Mouse (Mus musculus) induced T-regulatory cell, adult 2 months (primary cell): ENCODE results near the gene Speer4f2.
"Not testable (repeated sequence)": the region's sequence is repeated elsewhere in the genome, so short reads cannot be mapped to it uniquely, and the experiment has no call there.

ENCODE experiments used
- DNase-seq: peaks from one replicate; pipeline ENCODE4 v3.0.0-alpha.2; 2012; ENCODE audit warnings: low read depth

Gene Speer4f2

DNA sequence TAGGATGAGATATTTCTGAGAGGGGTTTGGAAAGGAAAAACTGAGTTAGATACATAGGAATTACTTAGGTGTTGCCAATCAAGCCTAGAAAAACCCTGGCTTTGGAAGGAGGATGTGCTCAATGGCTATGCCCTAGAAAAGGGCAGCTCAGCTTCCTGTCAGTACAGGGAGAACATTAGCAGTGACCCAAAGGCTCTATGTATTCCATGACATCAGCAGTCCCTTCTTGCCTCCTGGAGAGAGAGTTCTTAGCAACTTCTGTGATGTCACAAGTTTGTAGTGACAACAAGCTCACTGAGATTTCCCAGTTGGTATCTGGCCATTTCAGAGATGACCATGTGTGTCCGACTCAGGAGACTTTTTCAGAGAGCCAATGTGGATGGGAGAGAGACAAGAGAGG lies at the start of gene Speer4f2:
Gene Speer4f2, plus strand, starts transcription at position 301 of the 400 bp plus-strand sequence.
- DNase-seq: not testable (repeated sequence)

- DNase-seq: no peak
Observed at GRCm38 (mm10) chr5:17328946-17329566, 43.9 kb upstream of the Speer4f2 start.

- no peak for DNase-seq
Observed at GRCm38 (mm10) chr5:17334836-17335235, 38.1 kb upstream of the Speer4f2 start.

DNA sequence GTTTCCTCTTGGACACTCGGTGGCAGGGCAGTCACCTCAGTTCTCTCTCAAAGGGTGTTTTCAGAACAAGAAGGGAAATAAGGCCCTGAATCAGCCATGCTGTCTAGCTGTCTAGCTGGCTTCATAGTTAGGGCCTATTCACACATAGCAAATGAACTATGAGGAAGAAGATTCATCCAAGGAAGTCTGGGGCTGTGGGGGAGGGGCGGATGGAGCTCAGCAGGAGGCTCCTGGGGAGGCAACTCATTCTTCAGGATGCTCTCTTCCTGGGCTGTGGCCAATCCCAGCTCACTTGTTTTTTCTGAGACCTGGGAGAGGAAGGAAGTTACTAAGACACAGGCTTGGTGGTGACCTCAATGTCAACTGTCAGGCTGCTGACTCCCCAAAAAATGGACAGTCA lies 27.2 kb upstream of the Speer4f2 start:
- DNase-seq: not testable (repeated sequence)

DNA sequence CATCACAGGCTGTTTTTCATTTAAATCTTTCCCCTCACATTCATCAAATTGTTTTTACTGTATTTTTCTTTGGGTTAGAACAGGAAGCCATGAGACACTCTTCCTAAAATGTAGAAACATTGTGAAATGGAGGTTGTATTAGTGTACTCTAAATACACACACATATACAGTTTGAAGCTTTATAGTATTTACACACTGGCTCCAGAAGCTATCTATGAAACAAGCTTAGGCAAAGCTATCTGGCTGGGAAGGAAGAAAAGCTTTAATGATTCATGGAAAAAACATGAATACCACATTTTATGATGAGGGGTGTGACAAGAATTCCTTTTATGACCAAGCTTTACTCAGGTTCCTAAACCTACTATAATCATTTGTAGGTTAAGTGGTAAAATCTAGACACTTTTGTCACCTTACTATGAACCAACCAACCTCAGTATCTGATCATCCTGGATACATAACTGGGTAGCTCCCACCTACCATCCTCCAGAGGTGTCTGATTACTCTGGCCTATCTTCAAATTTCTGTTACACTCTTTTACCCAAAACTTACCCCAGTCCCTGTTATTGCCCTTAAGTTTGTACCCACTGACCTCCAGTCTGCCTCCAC lies 13.5 kb upstream of the Speer4f2 start:
- no peak for DNase-seq

GRCm38 (mm10) chr5:17389926-17390325 lies 16.9 kb downstream of the Speer4f2 start:
- no peak for DNase-seq

GRCm38 (mm10) chr5:17391207-17391606 lies 18.2 kb downstream of the Speer4f2 start:
- no peak for DNase-seq

DNA sequence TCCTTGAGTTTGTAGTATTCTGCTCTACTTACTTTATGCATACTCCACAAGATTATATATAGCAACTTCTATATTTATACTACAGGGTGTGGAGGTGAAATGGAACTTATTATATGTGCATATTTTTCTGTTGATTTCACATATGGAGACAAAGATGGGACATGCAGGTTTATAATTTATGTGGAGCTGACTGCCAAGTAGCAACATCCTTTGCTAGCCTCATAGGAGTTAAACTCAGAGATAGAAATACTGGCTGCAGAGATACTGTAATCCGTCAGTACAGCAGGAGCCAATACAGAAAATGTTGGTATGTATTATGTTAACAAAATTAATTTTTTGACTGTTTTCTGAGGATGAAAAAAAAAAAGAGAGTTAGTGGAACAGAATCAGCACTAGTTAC lies 27.6 kb downstream of the Speer4f2 start:
- DNase-seq: no peak

- DNase-seq: no peak
Observed at GRCm38 (mm10) chr5:17401206-17402077, 28.5 kb downstream of the Speer4f2 start.

DNA sequence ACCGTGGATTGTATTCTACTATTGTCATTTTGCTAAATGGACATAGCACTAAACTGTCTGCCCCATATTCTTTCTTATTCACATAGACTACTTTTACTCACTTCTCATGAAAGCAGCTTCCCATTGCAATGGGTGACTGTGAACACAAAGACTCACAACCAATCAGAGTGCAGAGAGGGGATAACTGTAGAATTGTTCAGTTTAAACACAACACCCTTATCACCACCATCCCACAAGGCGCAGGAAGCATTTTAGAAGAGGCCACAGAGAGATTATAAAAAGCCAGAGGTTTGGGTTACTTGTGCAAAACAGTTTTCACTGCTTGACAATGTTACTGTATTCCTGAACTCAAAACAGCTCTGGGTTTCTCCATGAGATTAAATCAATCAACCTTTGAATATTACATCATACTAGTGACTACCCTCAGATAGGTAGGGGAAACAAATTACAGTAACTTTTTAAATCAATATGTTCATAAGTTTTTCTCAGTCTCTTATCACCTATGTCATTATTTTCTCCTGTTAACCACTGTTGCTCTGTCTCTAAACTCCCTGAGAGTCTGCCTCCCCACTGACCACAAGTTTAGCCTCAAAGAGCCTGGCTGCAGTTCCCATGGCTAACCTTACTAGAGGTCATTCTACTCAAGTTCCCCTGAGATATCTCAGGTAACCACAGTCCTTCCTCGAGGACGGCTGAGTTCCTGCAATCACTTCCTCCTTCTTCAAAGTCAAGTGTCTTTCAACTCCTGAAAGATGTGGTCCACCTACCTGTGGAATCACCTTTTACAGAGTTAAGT lies 29.5 kb downstream of the Speer4f2 start:
- DNase-seq: no peak

DNA sequence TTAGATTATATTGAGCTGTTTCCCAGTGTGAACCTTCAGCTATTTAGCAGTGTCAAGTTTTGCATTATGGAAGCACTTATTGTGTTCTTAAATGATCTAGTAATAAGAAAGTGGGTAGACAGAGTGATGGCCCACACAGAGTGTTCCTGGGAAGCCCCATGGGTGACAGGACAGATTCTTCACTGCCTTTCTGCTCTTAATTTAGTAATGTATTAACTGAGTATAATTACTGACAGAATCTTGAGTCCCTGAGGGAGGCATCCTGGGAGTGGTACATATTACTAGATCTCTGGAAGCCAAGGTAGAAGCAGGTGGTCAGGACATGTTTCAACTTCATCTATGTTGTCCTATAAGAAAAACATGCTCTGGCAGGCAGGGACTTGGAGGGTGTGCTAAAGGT lies 30.6 kb downstream of the Speer4f2 start:
- no peak for DNase-seq

- no peak for DNase-seq
Observed at GRCm38 (mm10) chr5:17408924-17409660, 36.1 kb downstream of the Speer4f2 start.

DNA sequence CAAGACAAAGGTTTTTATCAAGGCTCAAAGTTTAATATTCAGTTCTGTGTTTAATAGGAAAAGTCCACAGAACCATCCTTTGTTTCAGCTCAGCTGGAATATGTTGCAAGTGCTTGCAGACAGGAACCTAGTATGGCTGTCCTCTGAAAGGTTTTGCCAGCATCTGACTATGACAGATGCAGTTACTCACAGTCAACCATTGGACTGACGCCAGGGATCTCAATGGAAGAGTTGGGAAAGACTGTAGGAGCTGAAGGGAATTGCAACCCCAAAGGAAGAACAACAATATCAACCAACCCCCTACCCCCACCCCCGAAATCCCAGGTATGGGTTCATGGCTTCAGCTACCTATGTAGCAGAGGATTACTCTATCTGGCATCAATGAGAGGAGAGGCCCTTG lies 44.2 kb downstream of the Speer4f2 start:
- no peak for DNase-seq

DNA sequence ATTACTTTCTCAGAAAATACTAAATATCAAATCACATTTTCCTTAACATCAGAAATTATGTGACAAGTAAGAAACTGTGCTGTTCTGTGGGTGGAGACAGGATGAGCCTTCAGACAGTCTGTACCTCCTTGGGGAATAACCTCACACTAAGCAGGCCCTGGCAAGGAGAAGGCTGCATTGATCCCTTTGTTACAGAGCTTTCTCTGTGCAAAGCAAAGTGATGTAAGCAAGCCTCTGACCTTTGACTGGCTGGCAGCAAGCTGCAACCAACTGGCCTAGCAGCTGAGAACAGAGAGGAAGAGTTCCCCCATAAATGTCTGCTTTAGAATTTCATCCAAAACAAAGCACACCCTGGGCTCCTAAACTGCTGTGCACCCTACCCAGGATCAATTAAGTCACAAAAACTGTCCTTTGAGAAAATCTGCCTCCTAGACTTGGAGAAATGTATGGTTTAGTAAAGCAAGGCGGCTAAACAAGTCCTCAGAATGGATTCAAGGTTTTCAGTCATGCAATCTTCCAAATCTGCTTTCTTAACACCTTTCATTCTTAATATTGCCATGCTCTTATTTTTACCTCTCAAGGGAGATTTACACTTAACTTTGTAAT lies 46.3 kb downstream of the Speer4f2 start:
- DNase-seq: no peak

DNA sequence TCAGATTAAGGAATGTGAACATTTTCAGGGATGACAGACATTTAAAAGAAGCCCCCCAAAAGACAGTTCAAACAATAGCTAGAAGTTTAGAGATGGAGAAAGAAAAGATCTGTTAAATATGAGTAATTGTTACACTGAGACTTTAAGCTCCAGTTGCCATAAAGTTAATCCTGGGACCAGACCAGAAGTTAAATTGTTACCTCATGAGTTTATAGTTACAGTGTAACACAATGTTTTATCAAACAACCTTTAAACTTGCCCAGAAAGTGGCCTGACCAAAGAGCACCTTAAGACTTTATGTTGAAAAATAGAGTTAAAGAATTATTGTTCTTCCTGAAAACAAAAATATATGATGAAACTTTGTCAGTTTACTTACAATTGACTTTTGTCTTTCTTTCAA lies 46.9 kb downstream of the Speer4f2 start:
- no peak for DNase-seq

DNA sequence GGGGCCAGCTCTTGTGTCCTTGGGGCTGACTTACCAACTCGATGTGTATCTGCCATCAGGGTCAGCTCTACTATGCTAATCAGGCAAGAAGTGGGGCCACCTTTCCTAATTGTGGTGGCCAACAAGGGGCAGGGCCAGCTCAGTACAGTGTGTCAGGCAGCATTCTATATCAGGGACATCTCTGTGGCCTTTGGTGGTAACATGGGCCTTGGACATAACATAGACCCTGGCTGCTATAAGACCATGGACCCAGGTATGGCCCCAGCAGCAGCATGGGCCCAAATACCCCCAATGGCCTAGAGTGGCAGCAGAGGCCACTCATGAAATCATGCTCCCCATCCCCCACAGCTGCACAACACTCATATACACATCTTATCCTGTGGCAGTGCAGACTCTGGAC lies 49.2 kb downstream of the Speer4f2 start:
- no peak for DNase-seq

- no peak for DNase-seq
Observed at GRCm38 (mm10) chr5:17426930-17427329, 54.0 kb downstream of the Speer4f2 start.
